Mouse (Mus musculus) G1E (cell line): Measurements from ENCODE around the gene Slc50a1.

Experiments
- CTCF ChIP-seq: IDR thresholded peaks from 2 replicates; pipeline ENCODE4 v1.5.1; 2012; ENCODE audit warnings: low read depth, low read length, inconsistent platforms, mixed read lengths
- GATA1 ChIP-seq: IDR thresholded peaks from 2 replicates; pipeline ENCODE4 v1.6.1; 2012; ENCODE audit warnings: borderline replicate concordance, low read length, inconsistent platforms, mixed read lengths
- GATA2 ChIP-seq: IDR thresholded peaks from 2 replicates; pipeline ENCODE4 v1.6.1; 2012; ENCODE audit warnings: low read depth, low read length, inconsistent platforms, borderline replicate concordance
- TAL1 ChIP-seq: conservative IDR thresholded peaks from 2 replicates; pipeline ENCODE4 v1.6.1; 2012; ENCODE audit warnings: low read depth, low read length, inconsistent platforms, mixed read lengths

DNA sequence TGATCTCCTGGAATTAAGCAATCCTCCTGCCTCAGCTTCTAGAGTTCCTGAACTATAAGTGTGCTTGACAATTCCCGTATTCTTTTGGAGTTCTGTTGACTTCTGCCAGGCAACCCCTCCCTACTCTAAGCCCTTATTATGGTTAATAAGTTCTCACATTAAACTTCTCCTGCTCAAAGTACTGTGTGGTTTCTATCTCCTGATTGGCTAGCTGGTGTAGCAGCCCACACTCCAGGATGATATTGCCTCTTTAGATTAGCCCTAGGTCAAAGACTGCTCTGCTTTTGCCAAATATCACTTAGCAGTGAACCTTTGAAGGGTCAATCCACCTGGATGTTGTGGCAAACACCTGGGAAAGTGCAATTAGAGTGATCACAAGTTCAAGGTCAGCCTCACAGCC, 29.7 kb upstream of the Slc50a1 start:
- TF ChIP-seq CTCF (no peak), TAL1 (no peak), GATA1 (no peak), GATA2 (no peak)
